Mouse (Mus musculus): ENCODE results near the gene Prodh2. TPM values are rescaled to one million over a fixed set of nuclear protein-coding genes. Genes with fewer than 3 reads are reported as not detected.
A peak's percentile ranks its signal among the peaks of the same experiment; 100 is the strongest.

Prodh2 gene
- polyA plus RNA-seq, 1 experiment from 2014 or later, result not detected

DNA sequence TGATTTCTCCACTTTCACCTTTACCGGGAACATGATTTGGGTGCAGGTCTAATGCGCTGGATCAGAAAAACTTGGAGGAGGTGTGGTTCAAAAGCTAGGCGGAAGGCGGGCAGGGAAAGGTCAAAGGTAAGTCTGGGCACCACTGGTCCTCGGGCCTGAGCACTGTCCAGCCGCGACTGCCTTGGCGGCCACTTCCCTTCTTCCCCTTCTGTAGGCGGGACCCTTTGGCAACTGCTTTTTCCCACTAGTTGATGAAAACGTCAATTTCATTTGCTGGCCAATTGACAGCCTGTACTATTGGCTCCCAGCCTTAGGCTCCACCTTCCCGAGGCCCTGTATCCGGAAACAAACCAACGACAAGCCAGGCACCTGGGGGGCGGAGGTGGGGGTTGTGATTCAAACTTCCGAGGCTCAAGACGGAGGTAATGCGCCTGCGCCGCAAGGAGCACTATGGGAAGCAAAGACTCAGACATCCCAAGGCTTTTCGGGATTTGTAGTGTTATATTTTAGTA, 66.1 kb downstream of the Prodh2 start, which contains the start of gene Lin37:
TSS of gene Lin37 (minus strand) at position 396 of the 512 bp plus-strand sequence.
- peaks cover 14% of the 10 kb centered on the region; the same call in 1 of the 2 replicates for H3K36me3 ChIP-seq (ENCODE audit: control insufficient read depth, insufficient read depth, low read length)
- under 1% methylated on average over 20 of the region's 20 CpGs for WGBS
- H3K27ac ChIP-seq (ENCODE audit: low read depth, low read length), result no peak within 1 kb of the TSS
- peaks cover 17% of the 10 kb centered on the region for H3K4me1 ChIP-seq (ENCODE audit: control insufficient read depth, insufficient read depth, low read length)
- peak within 1 kb of the TSS; percentile 97 for H3K4me2 ChIP-seq
- DNase-seq (ENCODE audit: low spot score, missing footprints), result peak; percentile 97
- H3K4me3 ChIP-seq (ENCODE audit: low read depth, low read length), result peak within 1 kb of the TSS; percentile 49
- H3K27me3 ChIP-seq (ENCODE audit: control insufficient read depth, insufficient read depth, low read length), result no peaks in the 10 kb centered on the region
- ATAC-seq (ENCODE audit: low FRiP score), result peak; percentile 89
- H3K9me3 ChIP-seq (ENCODE audit: control insufficient read depth, low read length), result no peaks in the 10 kb centered on the region
- peak within 1 kb of the TSS; percentile 73 for H3K9ac ChIP-seq (ENCODE audit: low read length)

DNA sequence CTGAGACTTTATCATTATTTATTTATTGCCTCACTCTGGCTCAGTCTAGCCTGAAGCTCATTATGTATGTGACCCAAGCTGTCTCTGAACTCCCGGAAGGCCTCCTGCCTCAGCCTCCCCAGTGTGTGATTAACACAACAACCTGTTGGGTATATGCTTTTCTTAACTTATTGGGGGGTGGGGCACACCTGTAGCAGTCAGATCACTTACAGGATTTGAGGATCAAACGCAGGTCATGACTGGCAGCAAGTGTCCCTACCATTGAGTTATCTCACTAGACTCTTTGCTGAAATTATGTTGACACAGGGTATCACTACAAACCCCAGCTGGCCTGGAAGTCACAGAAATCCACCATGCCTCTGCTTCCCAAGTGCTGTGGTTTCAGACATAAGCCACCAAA, 66.9 kb downstream of the Prodh2 start:
- Histone ChIP-seq H3K27ac (ENCODE audit: low read depth, low read length) (no peak overlapping the region), H3K9me3 (ENCODE audit: control insufficient read depth, low read length) (no peaks in the 10 kb centered on the region), H3K9ac (ENCODE audit: low read length) (peak overlapping the region; percentile 36; the same call in 1 of the 2 replicates), H3K27me3 (ENCODE audit: control insufficient read depth, insufficient read depth, low read length) (no peaks in the 10 kb centered on the region), H3K4me1 (ENCODE audit: control insufficient read depth, insufficient read depth, low read length) (peaks cover 17% of the 10 kb centered on the region), H3K36me3 (ENCODE audit: control insufficient read depth, insufficient read depth, low read length) (peaks cover 12% of the 10 kb centered on the region; the same call in 1 of the 2 replicates), H3K4me2 (no peak overlapping the region; the same call in 1 of the 2 replicates), H3K4me3 (ENCODE audit: low read depth, low read length) (no peak overlapping the region)
- no peak for ATAC-seq (ENCODE audit: low FRiP score)
- WGBS, result 70% methylated on average over 2 of the region's 2 CpGs
- no peak for DNase-seq (ENCODE audit: low spot score, missing footprints)

DNA sequence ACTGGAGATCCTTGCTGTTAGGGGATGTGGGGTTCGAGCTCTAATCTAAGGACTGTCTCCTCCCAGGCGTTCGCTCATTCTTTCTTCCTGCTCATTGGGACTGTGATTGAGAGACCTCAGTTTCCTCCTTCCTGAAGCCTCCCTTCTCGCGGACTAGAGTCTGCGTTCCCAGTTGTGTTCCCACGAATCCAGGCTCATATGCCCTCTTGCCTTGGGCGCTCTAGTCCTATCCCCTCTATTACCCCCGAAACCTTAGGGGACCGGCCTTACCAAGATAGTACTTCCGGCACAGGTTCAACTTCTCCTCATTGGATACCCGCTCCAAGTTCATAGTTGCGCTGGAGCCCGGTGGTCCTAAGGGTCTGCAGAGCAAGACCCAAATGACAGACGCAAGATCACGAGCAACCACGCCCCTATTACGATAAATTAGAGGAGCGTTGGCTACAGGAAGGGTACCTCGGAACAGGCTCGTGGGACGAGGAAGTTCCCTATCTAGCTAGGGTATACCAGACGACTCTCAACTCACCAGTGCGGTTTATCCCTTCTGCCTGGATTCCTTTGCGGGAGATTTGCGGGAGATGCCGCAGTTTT, 69.2 kb downstream of the Prodh2 start:
- 3% methylated on average over 27 of the region's 27 CpGs for WGBS
- Histone ChIP-seq H3K27ac (ENCODE audit: low read depth, low read length) (peak overlapping the region; percentile 14; the same call in 1 of the 2 replicates), H3K36me3 (ENCODE audit: control insufficient read depth, insufficient read depth, low read length) (peaks cover 7% of the 10 kb centered on the region; the same call in 1 of the 2 replicates), H3K4me2 (peak overlapping the region; percentile 75), H3K9ac (ENCODE audit: low read length) (peak overlapping the region; percentile 71), H3K27me3 (ENCODE audit: control insufficient read depth, insufficient read depth, low read length) (no peaks in the 10 kb centered on the region), H3K4me1 (ENCODE audit: control insufficient read depth, insufficient read depth, low read length) (peaks cover 17% of the 10 kb centered on the region), H3K9me3 (ENCODE audit: control insufficient read depth, low read length) (no peaks in the 10 kb centered on the region), H3K4me3 (ENCODE audit: low read depth, low read length) (peak overlapping the region; percentile 87)
- ATAC-seq (ENCODE audit: low FRiP score) (peak; percentile 3; the same call in 1 of the 2 replicates), DNase-seq (ENCODE audit: low spot score, missing footprints) (peak; percentile 87)

Small RNA genes lying within 50 kb of the gene (microRNA-seq; reads per million reads assigned to microRNA genes)
- 1.9 reads per million, percentile 3 among the genes with 10 or more reads in this experiment for gene Gm38670

Other genes starting within 250 kb of the Prodh2 start
- gene Thap8, start 213.5 kb upstream of the Prodh2 start, polyA plus RNA-seq (2014; fragmentation: Nextera tagmentation; extraction: Ambion mirVana), result 0.19 and 0.28 TPM in 2 replicates
- 11.3 and 11.5 TPM in 2 replicates for gene Wdr62, start 213.2 kb upstream of the Prodh2 start, polyA plus RNA-seq (2014; fragmentation: Nextera tagmentation; extraction: Ambion mirVana)
- 66.6 and 92.0 TPM in 2 replicates for gene Clip3, start 201.9 kb upstream of the Prodh2 start, polyA plus RNA-seq (2014; fragmentation: Nextera tagmentation; extraction: Ambion mirVana)
- gene Alkbh6, start 184.9 kb upstream of the Prodh2 start, polyA plus RNA-seq (2014; fragmentation: Nextera tagmentation; extraction: Ambion mirVana), result 84.3 and 86.0 TPM in 2 replicates
- 8.2 and 8.4 TPM in 2 replicates for gene Syne4, start 178.8 kb upstream of the Prodh2 start, polyA plus RNA-seq (2014; fragmentation: Nextera tagmentation; extraction: Ambion mirVana)
- gene E130208F15Rik, start 171.9 kb upstream of the Prodh2 start, polyA plus RNA-seq (2014; fragmentation: Nextera tagmentation; extraction: Ambion mirVana), result 0.52 TPM in 1 of 2 replicates, not detected in the other
- 23.1 and 24.5 TPM in 2 replicates for gene Sdhaf1, start 169.7 kb upstream of the Prodh2 start, polyA plus RNA-seq (2014; fragmentation: Nextera tagmentation; extraction: Ambion mirVana)
- gene Lrfn3, start 130.8 kb upstream of the Prodh2 start, polyA plus RNA-seq (2014; fragmentation: Nextera tagmentation; extraction: Ambion mirVana), result 5.3 and 5.9 TPM in 2 replicates
- 16.6 and 19.7 TPM in 2 replicates for gene Tyrobp, start 79.9 kb upstream of the Prodh2 start, polyA plus RNA-seq (2014; fragmentation: Nextera tagmentation; extraction: Ambion mirVana)
- gene Hcst, start 73.8 kb upstream of the Prodh2 start, polyA plus RNA-seq (2014; fragmentation: Nextera tagmentation; extraction: Ambion mirVana), result 0.43 and 0.45 TPM in 2 replicates
- 0.63 and 1.2 TPM in 2 replicates for gene Nfkbid, start 71.9 kb upstream of the Prodh2 start, polyA plus RNA-seq (2014; fragmentation: Nextera tagmentation; extraction: Ambion mirVana)
- gene Aplp1, start 48.1 kb upstream of the Prodh2 start, polyA plus RNA-seq (2014; fragmentation: Nextera tagmentation; extraction: Ambion mirVana), result 128 and 134 TPM in 2 replicates
- 0.58 and 0.61 TPM in 2 replicates for gene Kirrel2, start 35.9 kb upstream of the Prodh2 start, polyA plus RNA-seq (2014; fragmentation: Nextera tagmentation; extraction: Ambion mirVana)
- gene Nphs1, start 35.3 kb upstream of the Prodh2 start, polyA plus RNA-seq (2014; fragmentation: Nextera tagmentation; extraction: Ambion mirVana), result not detected in 2 replicates
- 32.0 and 41.1 TPM in 2 replicates for gene Arhgap33, start 41.4 kb downstream of the Prodh2 start, polyA plus RNA-seq (2014; fragmentation: Nextera tagmentation; extraction: Ambion mirVana)
- 4.2 and 4.6 TPM in 2 replicates for gene Hspb6, start 58.6 kb downstream of the Prodh2 start, polyA plus RNA-seq (2014; fragmentation: Nextera tagmentation; extraction: Ambion mirVana)
- gene Proser3, start 58.7 kb downstream of the Prodh2 start, polyA plus RNA-seq (2014; fragmentation: Nextera tagmentation; extraction: Ambion mirVana), result 11.3 and 11.5 TPM in 2 replicates
- gene Lin37, start 66.2 kb downstream of the Prodh2 start, polyA plus RNA-seq (2014; fragmentation: Nextera tagmentation; extraction: Ambion mirVana), result 48.7 and 49.7 TPM in 2 replicates
- gene U2af1l4, start 69.7 kb downstream of the Prodh2 start, polyA plus RNA-seq (2014; fragmentation: Nextera tagmentation; extraction: Ambion mirVana), result 90.7 and 94.8 TPM in 2 replicates
- 6.9 and 7.5 TPM in 2 replicates for gene Gm49396, start 69.7 kb downstream of the Prodh2 start, polyA plus RNA-seq (2014; fragmentation: Nextera tagmentation; extraction: Ambion mirVana)
- gene Psenen, start 70.0 kb downstream of the Prodh2 start, polyA plus RNA-seq (2014; fragmentation: Nextera tagmentation; extraction: Ambion mirVana), result 98.0 and 110 TPM in 2 replicates
- 4.0 and 4.1 TPM in 2 replicates for gene Igflr1, start 71.8 kb downstream of the Prodh2 start, polyA plus RNA-seq (2014; fragmentation: Nextera tagmentation; extraction: Ambion mirVana)
- 10.3 and 10.7 TPM in 2 replicates for gene Kmt2b, start 95.1 kb downstream of the Prodh2 start, polyA plus RNA-seq (2014; fragmentation: Nextera tagmentation; extraction: Ambion mirVana)
- 0.21 and 0.25 TPM in 2 replicates for gene Zbtb32, start 105.3 kb downstream of the Prodh2 start, polyA plus RNA-seq (2014; fragmentation: Nextera tagmentation; extraction: Ambion mirVana)
- gene Upk1a, start 119.2 kb downstream of the Prodh2 start, polyA plus RNA-seq (2014; fragmentation: Nextera tagmentation; extraction: Ambion mirVana), result 0.67 and 1.0 TPM in 2 replicates
- gene Cox6b1, start 132.5 kb downstream of the Prodh2 start, polyA plus RNA-seq (2014; fragmentation: Nextera tagmentation; extraction: Ambion mirVana), result 791 and 797 TPM in 2 replicates
- not detected in 2 replicates for gene Etv2, start 142.2 kb downstream of the Prodh2 start, polyA plus RNA-seq (2014; fragmentation: Nextera tagmentation; extraction: Ambion mirVana)
- 112 and 138 TPM in 2 replicates for gene Rbm42, start 156.7 kb downstream of the Prodh2 start, polyA plus RNA-seq (2014; fragmentation: Nextera tagmentation; extraction: Ambion mirVana)
- gene Haus5, start 171.4 kb downstream of the Prodh2 start, polyA plus RNA-seq (2014; fragmentation: Nextera tagmentation; extraction: Ambion mirVana), result 51.0 and 52.4 TPM in 2 replicates
- not detected in 2 replicates for gene Pmis2, start 178.0 kb downstream of the Prodh2 start, polyA plus RNA-seq (2014; fragmentation: Nextera tagmentation; extraction: Ambion mirVana)
- gene 2200002J24Rik, start 205.3 kb downstream of the Prodh2 start, polyA plus RNA-seq (2014; fragmentation: Nextera tagmentation; extraction: Ambion mirVana), result not detected in 2 replicates
- 0.70 and 1.1 TPM in 2 replicates for gene Atp4a, start 218.6 kb downstream of the Prodh2 start, polyA plus RNA-seq (2014; fragmentation: Nextera tagmentation; extraction: Ambion mirVana)
- 140 and 153 TPM in 2 replicates for gene Tmem147, start 235.9 kb downstream of the Prodh2 start, polyA plus RNA-seq (2014; fragmentation: Nextera tagmentation; extraction: Ambion mirVana)